Mouse (Mus musculus) spleen, adult 2 months (tissue): ENCODE measurements around the gene Raet1e.
"Not testable (repeated sequence)": the region's sequence is repeated elsewhere in the genome, so short reads cannot be mapped to it uniquely, and the experiment has no call there.

Source experiments
- CTCF ChIP-seq: fragments of 200-500 bp; IDR thresholded peaks from 2 replicates; pipeline ENCODE4 v1.5.1; 2011; ENCODE audit warnings: mild to moderate bottlenecking, inconsistent platforms; ENCODE audit not compliant: insufficient read depth, insufficient read length, insufficient replicate concordance; ENCODE audit errors: extremely low read depth
- POLR2A ChIP-seq: fragments of 200-500 bp; IDR thresholded peaks from 2 replicates; pipeline ENCODE4 v1.6.1; 2011; ENCODE audit warnings: low read depth, low read length, inconsistent platforms

- TF ChIP-seq CTCF, POLR2A: not testable (repeated sequence)
These were observed 255.5 kb downstream of the Raet1e start for GRCm38 (mm10) chr10:22413702-22414494.
